Mouse (Mus musculus): Measurements from ENCODE around the gene Serpina3b. TPM values are rescaled to one million over a fixed set of nuclear protein-coding genes. Genes with fewer than 3 reads are reported as not detected.

Gene Serpina3b
- polyA plus RNA-seq, 1 experiment from 2014 or later, result not detected

- no peak for DNase-seq (ENCODE audit: low read depth, low spot score)
- no peaks in the 10 kb centered on the region for H3K27me3 ChIP-seq
- POLR2A ChIA-PET, result no interaction called here
- CTCF ChIA-PET, result no interaction called here
- in situ Hi-C loops (cut with MboI; ENCODE audit: low pct_unique_long_range_greater_than_20kb), result loop anchor here (5.0 kb wide), 1 partner anchor 57 kb away; no protein-coding TSS in a partner anchor
- no peak for TF ChIP-seq CTCF (IDR thresholded peaks at IDR 0.05)
- peak; percentile 29 for ATAC-seq
These were observed 2.7 kb upstream of the Serpina3b start for GRCm38 (mm10) chr12:104125021-104125560.

DNA sequence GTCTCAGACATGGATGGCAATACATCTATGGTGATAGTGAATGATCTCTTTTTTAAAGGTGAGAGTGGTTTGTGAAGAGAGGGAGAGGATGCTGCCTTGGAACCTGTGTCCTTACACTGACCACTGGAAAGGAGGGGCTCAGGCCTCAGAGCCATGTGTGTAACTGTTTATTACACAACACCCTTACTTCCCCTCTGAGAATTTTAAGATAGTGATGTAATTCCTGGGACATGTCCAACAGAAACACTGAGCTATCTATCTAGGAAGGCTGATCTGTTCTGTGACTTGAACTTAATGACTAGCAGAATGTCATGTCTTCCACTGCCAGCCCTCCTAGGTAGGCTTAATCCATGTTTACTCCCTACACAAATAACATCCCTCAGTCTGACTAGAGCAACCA is 3.2 kb downstream of the Serpina3b start:
- in situ Hi-C loops (cut with MboI; ENCODE audit: low pct_unique_long_range_greater_than_20kb), result no loop called here
- TF ChIP-seq CTCF (IDR thresholded peaks at IDR 0.05), result no peak
- peak; percentile 45 for ATAC-seq
- POLR2A ChIA-PET, result interaction anchor here (0.6 kb wide), 1 partner anchor 10 kb away, joined by 3 read pairs; no protein-coding TSS in a partner anchor
- no peak for DNase-seq (ENCODE audit: low read depth, low spot score)
- CTCF ChIA-PET, result no interaction called here
- H3K27me3 ChIP-seq, result no peaks in the 10 kb centered on the region

DNA sequence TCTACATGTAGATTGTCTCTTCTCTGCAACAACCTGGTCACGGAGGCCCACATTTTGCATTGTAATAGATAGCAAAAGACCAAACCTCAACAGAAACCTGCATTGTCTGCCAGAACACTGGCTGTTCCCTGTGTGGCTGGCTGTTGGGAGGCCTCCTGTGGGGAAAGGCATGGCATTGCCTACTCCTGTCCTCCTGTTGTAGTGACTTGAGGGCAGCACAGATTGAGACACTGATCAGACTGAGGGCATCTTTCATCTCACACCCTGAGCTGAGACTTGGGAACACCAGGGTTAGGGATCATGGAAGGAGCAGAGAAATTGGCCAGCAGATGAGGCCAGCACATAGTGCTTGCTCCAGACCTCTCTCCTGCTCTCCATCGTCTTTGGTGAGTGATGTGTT is 10.4 kb downstream of the Serpina3b start:
- no peaks in the 10 kb centered on the region for H3K27me3 ChIP-seq
- ATAC-seq (no peak), DNase-seq (ENCODE audit: low read depth, low spot score) (no peak)
- no peak for TF ChIP-seq CTCF (IDR thresholded peaks at IDR 0.05)
- in situ Hi-C loops (cut with MboI; ENCODE audit: low pct_unique_long_range_greater_than_20kb), result no loop called here
- CTCF ChIA-PET, result interaction anchor here (1.9 kb wide), 1 partner anchor 9 kb away, joined by 5 read pairs; no protein-coding TSS in a partner anchor
- POLR2A ChIA-PET, result no interaction called here

DNA sequence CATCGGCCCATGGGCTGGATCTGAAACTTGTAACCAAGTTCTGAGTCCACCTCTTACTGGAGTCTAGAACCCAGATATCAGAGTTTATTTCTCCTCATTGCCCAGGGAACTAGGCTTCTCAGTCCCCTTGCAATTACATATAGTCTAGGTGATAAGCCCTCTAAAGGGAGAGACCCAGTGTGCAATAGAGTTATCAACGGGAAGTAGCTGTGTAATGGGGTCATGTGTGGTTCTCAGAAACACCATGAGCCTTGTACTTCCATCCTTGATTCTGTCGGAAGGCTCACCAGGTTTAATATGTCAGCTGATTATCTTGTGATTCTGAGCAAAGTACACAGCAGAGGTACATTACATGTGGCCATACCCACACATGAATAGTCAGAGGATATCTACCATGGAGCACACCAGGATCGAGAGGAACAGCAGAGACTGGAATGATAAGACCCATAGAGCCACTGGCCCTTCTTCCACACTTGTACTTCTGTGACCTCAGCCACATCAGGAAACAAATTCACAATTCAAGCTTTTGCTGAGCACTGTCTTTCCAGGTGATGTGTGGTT is 12.8 kb downstream of the Serpina3b start:
- DNase-seq (ENCODE audit: low read depth, low spot score) (no peak), ATAC-seq (no peak)
- ChIA-PET POLR2A (interaction anchor here (0.7 kb wide), 1 partner anchor 10 kb away, joined by 3 read pairs; no protein-coding TSS in a partner anchor), CTCF (no interaction called here)
- in situ Hi-C loops (cut with MboI; ENCODE audit: low pct_unique_long_range_greater_than_20kb), result no loop called here
- TF ChIP-seq CTCF (IDR thresholded peaks at IDR 0.05), result no peak
- H3K27me3 ChIP-seq, result no peaks in the 10 kb centered on the region

- CTCF ChIA-PET, result no interaction called here
- DNase-seq (ENCODE audit: low read depth, low spot score), result no peak
- POLR2A ChIA-PET, result interaction anchor here (0.7 kb wide), 1 partner anchor 11 kb away, joined by 3 read pairs; no protein-coding TSS in a partner anchor
- H3K27me3 ChIP-seq, result no peaks in the 10 kb centered on the region
- ATAC-seq, result no peak
- TF ChIP-seq CTCF (IDR thresholded peaks at IDR 0.05), result no peak
- in situ Hi-C loops (cut with MboI; ENCODE audit: low pct_unique_long_range_greater_than_20kb), result no loop called here
These were observed 13.7 kb downstream of the Serpina3b start for GRCm38 (mm10) chr12:104141506-104141905.

- ATAC-seq (no peak), DNase-seq (ENCODE audit: low read depth, low spot score) (no peak)
- no peak for TF ChIP-seq CTCF (IDR thresholded peaks at IDR 0.05)
- ChIA-PET CTCF (no interaction called here), POLR2A (no interaction called here)
- no peaks in the 10 kb centered on the region for H3K27me3 ChIP-seq
- in situ Hi-C loops (cut with MboI; ENCODE audit: low pct_unique_long_range_greater_than_20kb), result no loop called here
These were observed 14.6 kb downstream of the Serpina3b start for GRCm38 (mm10) chr12:104142427-104142826.

GRCm38 (mm10) chr12:104143286-104143685 is 15.5 kb downstream of the Serpina3b start:
- no peaks in the 10 kb centered on the region for H3K27me3 ChIP-seq
- POLR2A ChIA-PET, result no interaction called here
- in situ Hi-C loops (cut with MboI; ENCODE audit: low pct_unique_long_range_greater_than_20kb), result no loop called here
- CTCF ChIA-PET, result no interaction called here
- no peak for TF ChIP-seq CTCF (IDR thresholded peaks at IDR 0.05)
- DNase-seq (ENCODE audit: low read depth, low spot score) (no peak), ATAC-seq (no peak)

- no peak for TF ChIP-seq CTCF (IDR thresholded peaks at IDR 0.05)
- CTCF ChIA-PET, result no interaction called here
- in situ Hi-C loops (cut with MboI; ENCODE audit: low pct_unique_long_range_greater_than_20kb), result loop anchor here (5.0 kb wide), 1 partner anchor 247 kb away; no protein-coding TSS in a partner anchor
- ATAC-seq, result no peak
- H3K27me3 ChIP-seq, result no peaks in the 10 kb centered on the region
- no peak for DNase-seq (ENCODE audit: low read depth, low spot score)
- POLR2A ChIA-PET, result no interaction called here
These were observed 17.8 kb downstream of the Serpina3b start for GRCm38 (mm10) chr12:104145571-104145970.

DNA sequence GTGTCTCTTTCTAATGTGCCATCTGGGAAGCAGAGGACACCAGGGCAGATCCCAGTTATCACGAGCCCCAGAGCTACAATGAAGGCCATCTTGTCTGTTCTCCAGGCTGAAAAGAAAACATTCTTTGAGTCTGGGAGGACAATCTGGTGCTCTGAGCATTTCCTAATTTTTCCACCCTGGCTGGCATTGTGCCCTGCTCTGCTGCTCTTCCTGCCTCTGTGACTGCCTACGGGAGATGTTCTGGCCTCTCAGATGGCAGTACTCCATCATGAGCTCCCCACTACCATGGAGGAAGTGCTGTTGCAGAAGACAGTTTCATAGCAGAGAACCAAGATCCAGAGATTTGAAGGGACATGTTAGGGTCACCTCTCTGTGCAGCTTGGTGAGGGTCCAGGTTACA is 24.2 kb downstream of the Serpina3b start:
- no peak for TF ChIP-seq CTCF (IDR thresholded peaks at IDR 0.05)
- H3K27me3 ChIP-seq, result no peaks in the 10 kb centered on the region
- ATAC-seq (no peak), DNase-seq (ENCODE audit: low read depth, low spot score) (no peak)
- ChIA-PET CTCF (no interaction called here), POLR2A (no interaction called here)
- in situ Hi-C loops (cut with MboI; ENCODE audit: low pct_unique_long_range_greater_than_20kb), result no loop called here

- no peak for DNase-seq (ENCODE audit: low read depth, low spot score)
- no peak for TF ChIP-seq CTCF (IDR thresholded peaks at IDR 0.05)
- in situ Hi-C loops (cut with MboI; ENCODE audit: low pct_unique_long_range_greater_than_20kb), result no loop called here
- no peaks in the 10 kb centered on the region for H3K27me3 ChIP-seq
- CTCF ChIA-PET, result no interaction called here
- POLR2A ChIA-PET, result no interaction called here
- ATAC-seq, result no peak
These were observed 25.3 kb downstream of the Serpina3b start for GRCm38 (mm10) chr12:104153041-104153645.

- ATAC-seq, result no peak
- no peak for TF ChIP-seq CTCF (IDR thresholded peaks at IDR 0.05)
- CTCF ChIA-PET, result no interaction called here
- POLR2A ChIA-PET, result no interaction called here
- in situ Hi-C loops (cut with MboI; ENCODE audit: low pct_unique_long_range_greater_than_20kb), result no loop called here
- H3K27me3 ChIP-seq, result peaks cover 5% of the 10 kb centered on the region
- DNase-seq (ENCODE audit: low read depth, low spot score), result no peak
These were observed 25.9 kb downstream of the Serpina3b start, which contains the start of gene Serpina3c for GRCm38 (mm10) chr12:104153656-104154055. Gene Serpina3c, minus strand, starts transcription at chr12:104153870.
